Mouse (Mus musculus) embryo, embryonic 9.5 days (tissue): ENCODE measurements at regions not wholly inside any gene's neighbourhood (a gene's known extent, or its start where the extent isn't known, plus 50 kb on each side); places are given as distances from the start of the nearest gene placed in this dataset.

Experiments used
- DNase-seq: peaks from one replicate; pipeline ENCODE4 v3.0.0-alpha.2; 2017; ENCODE audit errors: extremely low spot score

GRCm38 (mm10) chr8:60372681-60373398, 130.2 kb downstream of the Gm10283 start:
- DNase-seq, result no peak

DNA sequence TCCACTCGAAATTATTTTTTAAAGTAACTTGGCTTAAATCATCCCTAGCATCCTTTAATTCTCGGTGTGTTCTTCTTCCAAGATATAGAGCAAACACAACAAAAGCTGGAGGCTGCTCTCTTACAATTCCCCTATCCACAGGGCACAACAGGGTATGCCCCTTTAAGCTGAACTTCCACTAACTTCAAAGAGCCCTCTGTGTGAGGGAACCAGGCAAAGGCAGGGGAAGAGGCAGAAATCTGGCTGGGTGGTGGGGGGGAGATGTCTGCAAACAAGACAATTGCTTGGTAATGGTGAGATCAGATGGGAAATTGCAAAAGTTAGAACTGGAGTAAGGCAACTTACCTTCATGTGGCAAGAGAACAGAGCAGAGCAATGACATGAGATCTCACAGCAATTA, 154.7 kb downstream of the Gm10283 start:
- peak; percentile 27 for DNase-seq

GRCm38 (mm10) chr8:60345830-60346420, 157.1 kb downstream of the Gm10283 start:
- peak; percentile 1 for DNase-seq

GRCm38 (mm10) chr8:60315478-60315877, 187.5 kb downstream of the Gm10283 start:
- DNase-seq, result no peak

DNA sequence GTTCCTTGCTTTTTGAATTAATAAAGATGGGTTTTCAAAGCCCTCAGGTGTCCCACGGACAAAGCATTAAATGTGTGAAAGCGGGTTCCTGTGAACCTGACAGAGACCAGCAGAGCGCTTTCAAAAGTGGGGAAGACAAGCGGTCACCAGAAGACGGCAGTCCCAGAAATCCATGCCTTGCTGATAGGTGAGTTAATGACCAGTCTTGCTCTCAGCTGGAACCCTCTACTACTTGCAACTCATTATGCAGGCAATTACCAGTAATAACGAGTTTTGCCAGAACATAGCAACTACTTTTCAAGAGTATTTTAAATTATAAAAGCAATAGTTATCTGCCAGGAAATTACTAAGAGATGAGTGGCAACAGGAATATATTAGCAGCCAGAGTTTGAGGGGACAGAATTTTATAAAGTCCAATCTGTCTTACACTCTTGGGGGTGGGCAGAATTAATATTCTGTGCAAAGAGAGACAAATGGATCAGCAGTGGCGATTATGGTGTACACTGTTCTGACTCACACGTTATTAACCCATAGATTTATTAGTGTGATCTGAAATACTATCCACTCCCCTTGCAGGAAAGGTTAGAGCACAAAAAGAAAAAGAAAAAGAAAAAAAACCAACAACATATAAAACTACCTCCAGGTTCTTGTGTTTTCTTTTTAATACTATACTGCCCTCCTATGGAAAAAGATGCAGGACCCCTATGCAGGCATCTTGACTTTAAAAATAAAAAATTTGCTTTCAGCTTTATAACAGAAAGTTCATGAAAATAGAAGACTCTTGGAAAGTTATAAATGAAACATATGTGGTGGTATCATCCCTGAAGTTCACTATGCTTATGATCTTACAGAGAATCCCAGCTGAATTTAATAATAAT, 188.8 kb downstream of the Gm10283 start:
- DNase-seq, result no peak

- DNase-seq, result no peak
These were observed 192.9 kb downstream of the Gm10283 start for GRCm38 (mm10) chr8:60310136-60310535.

DNA sequence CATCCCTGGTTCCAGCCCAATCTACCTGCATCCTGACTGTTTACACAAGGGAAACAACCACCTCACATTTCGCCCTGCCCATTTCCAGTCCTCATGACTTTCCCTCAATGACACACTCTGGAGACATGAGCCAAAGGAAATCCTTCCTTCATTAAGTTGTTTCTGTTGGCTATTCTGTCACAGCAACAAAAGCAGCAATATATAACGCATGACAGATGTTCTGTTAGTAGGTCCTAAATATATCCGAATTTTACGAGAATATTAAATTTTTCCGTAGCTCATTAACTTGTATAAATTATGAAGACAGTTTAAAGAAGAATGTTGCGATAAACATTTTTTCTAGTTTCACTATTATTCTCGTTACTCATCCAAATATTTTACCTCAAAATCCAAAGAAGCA, 201.7 kb downstream of the Gm10283 start:
- no peak for DNase-seq

DNA sequence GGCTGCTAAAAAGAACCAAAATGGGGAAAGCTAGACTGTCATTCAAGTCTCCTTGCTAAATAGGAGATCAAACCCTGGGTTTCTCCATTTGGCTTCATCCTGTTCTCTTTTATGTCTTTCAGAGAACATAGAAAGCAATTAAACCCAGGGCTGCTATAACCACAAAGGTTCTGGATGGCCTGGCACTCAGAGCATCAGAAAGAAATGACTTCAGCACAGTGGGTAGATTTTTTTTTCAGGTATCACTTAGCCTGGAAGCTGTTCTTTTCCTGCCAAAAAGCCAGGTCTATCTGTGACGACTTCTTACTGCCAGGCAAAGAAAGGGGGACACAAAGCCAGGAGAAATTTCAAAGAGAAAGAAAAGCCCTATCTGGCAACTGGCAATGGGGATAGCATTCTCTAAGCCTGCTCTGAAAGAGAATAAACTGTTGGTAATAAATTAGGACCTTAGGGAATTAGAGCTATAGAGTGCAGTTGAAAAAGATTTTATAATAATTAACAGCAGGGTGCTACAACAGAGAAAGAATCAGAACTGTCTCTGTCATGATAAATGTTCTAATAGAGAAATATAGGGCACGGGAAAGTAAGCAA, 225.7 kb downstream of the Gm10283 start:
- no peak for DNase-seq

- no peak for DNase-seq
These were observed 252.7 kb downstream of the Gm10283 start for GRCm38 (mm10) chr8:60250341-60250740.

DNA sequence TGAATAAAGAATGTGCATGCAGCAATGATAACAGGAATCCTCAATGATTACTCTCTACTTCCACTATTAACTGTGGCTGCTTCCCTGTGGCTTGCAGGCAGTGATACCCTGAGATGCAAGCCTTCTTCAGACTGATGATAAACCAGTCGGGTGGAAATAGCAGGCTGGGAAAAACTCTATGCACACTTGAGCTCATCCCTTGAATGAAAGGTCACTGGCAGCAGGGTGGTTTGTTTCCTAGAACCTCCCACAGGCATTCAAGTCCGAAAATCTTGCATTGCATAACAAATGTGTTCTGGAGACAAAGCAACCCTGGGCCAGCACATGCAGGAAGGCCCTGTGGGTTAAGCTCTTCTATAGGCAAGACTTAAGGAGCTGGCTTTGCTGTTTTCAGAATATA, 253.3 kb downstream of the Gm10283 start:
- peak; percentile 8 for DNase-seq

GRCm38 (mm10) chr8:60247601-60248000, 255.4 kb downstream of the Gm10283 start:
- no peak for DNase-seq

- DNase-seq, result no peak
These were observed 261.6 kb downstream of the Gm10283 start for GRCm38 (mm10) chr8:60241366-60241765.

DNA sequence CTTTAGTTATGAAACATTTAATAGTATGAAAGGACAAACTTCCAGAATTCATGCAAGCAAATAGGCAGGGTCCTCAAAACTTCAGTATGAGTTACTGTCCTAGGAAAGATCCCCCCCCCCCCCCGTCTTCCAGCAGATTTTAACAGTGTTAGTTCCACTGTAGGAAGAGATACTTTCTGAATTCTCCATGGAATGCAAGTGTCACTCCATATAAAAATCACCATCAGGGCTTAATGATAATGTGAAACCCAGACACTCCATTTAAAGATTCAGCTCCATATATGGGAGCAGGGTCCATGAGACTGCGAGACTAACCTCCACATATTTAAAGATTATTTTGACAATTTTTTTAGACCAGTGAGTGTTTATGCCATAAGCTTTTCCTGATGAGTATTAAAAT, 282.1 kb downstream of the Gm10283 start:
- no peak for DNase-seq

DNA sequence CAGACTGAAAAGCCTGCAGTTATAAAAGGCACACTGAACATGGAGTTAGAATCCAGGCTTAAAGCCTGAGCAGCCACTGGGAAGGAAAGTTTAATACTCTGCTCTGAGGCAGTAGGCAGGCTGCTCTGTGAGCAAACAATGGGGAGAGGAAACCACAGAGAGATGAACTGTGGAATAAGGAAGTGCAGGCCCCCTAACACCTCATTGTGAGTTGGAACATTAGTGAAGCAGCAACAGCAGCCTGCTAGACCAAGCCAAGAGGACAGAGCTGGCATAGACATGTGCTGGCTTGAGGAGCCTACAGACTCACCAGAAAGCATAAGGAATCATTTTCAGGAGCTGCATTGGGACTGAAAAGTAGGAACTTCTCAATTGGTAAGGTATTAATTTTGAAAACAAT, 307.4 kb downstream of the Gm10283 start:
- DNase-seq, result no peak

GRCm38 (mm10) chr8:60167716-60168272, 335.2 kb downstream of the Gm10283 start:
- no peak for DNase-seq
